Mouse (Mus musculus) ES-Bruce4 (cell line): ENCODE measurements around the gene H2-T24. TPM values are rescaled to one million over a fixed set of nuclear protein-coding genes. Genes with fewer than 3 reads are reported as not detected.
"Not testable (repeated sequence)": the region's sequence is repeated elsewhere in the genome, so short reads cannot be mapped to it uniquely, and the experiment has no call there.

Source experiments
- H3K27ac ChIP-seq: 2 replicates; pipeline ENCODE4 v1.5.1; 2012; ENCODE audit warnings: low read length, inconsistent platforms; ENCODE audit not compliant: insufficient read depth
- H3K27me3 ChIP-seq: 2 replicates; pipeline ENCODE4 v1.6.1; 2012; ENCODE audit warnings: mild to moderate bottlenecking, low read length, inconsistent platforms; ENCODE audit not compliant: control insufficient read depth, poor library complexity, insufficient read depth, severe bottlenecking
- H3K36me3 ChIP-seq: 2 replicates; pipeline ENCODE4 v1.6.1; 2012; ENCODE audit warnings: inconsistent platforms, mild to moderate bottlenecking, low read length, moderate library complexity; ENCODE audit not compliant: control insufficient read depth, poor library complexity, insufficient read depth, severe bottlenecking
- H3K4me1 ChIP-seq: one replicate; pipeline ENCODE4 v1.8.1; 2011; ENCODE audit warnings: low read length; ENCODE audit not compliant: control insufficient read depth, insufficient read depth
- H3K4me3 ChIP-seq: 2 replicates; pipeline ENCODE4 v1.5.1; 2011; ENCODE audit warnings: low read depth, mild to moderate bottlenecking, low read length
- H3K9ac ChIP-seq: 2 replicates; pipeline ENCODE4 v1.6.1; 2012; ENCODE audit warnings: low read depth, mild to moderate bottlenecking, inconsistent platforms; ENCODE audit not compliant: poor library complexity, severe bottlenecking
- H3K9me3 ChIP-seq: replicated peaks from 2 replicates; pipeline ENCODE4 v1.6.1; 2012; ENCODE audit warnings: mild to moderate bottlenecking, low read length, inconsistent platforms; ENCODE audit not compliant: control insufficient read depth, poor library complexity, insufficient read depth, severe bottlenecking
- CTCF ChIP-seq: IDR thresholded peaks from one replicate; pipeline ENCODE4 v1.8.1; 2011; ENCODE audit warnings: low read depth, low read length
- polyA plus RNA-seq: library from polyadenylated mRNA; stranded (reverse); fragments of >200 nt; gene quantifications from 2 replicates; pipeline ENCODE4 v1.2.4, GENCODE M21; 2011; ENCODE audit warnings: low read depth; ENCODE audit not compliant: missing spikeins, insufficient read depth, insufficient read length

H2-T24 gene
- polyA plus RNA-seq, 1 experiment = not detected

GRCm38 (mm10) chr17:36035010-36035638, 14.8 kb upstream of the H2-T24 start:
- not testable (repeated sequence) for H3K4me1 ChIP-seq, H3K27ac ChIP-seq, H3K9me3 ChIP-seq, H3K27me3 ChIP-seq, H3K4me3 ChIP-seq, H3K9ac ChIP-seq, H3K36me3 ChIP-seq

- not testable (repeated sequence) for H3K36me3 ChIP-seq, H3K9ac ChIP-seq, H3K4me3 ChIP-seq, H3K4me1 ChIP-seq, H3K27ac ChIP-seq, H3K27me3 ChIP-seq, H3K9me3 ChIP-seq
Observed at GRCm38 (mm10) chr17:36034524-36034923, 14.2 kb upstream of the H2-T24 start.

- peak within 1 kb of the TSS; percentile 42 for H3K4me3 ChIP-seq
- H3K4me1 ChIP-seq, H3K27ac ChIP-seq: not testable (repeated sequence)
Observed at GRCm38 (mm10) chr17:36032351-36032875, 12.1 kb upstream of the H2-T24 start, which contains the start of gene H2-T23. Gene H2-T23 (minus strand): TSS chr17:36032855.

GRCm38 (mm10) chr17:36031583-36032331, 11.4 kb upstream of the H2-T24 start:
- TF ChIP-seq CTCF = peak; percentile 20
- H3K27ac ChIP-seq, H3K27me3 ChIP-seq, H3K9me3 ChIP-seq, H3K36me3 ChIP-seq, H3K9ac ChIP-seq, H3K4me1 ChIP-seq: not testable (repeated sequence)
- peak overlapping the region; percentile 42 for H3K4me3 ChIP-seq

More at GRCm38 (mm10) chr17:36032351-36032875, 12.1 kb upstream of the H2-T24 start, which contains the start of gene H2-T23:
- not testable (repeated sequence) for H3K9ac ChIP-seq, H3K9me3 ChIP-seq, H3K36me3 ChIP-seq, H3K27me3 ChIP-seq

GRCm38 (mm10) chr17:36030703-36031582, 10.6 kb upstream of the H2-T24 start:
- H3K4me1 ChIP-seq, H3K27me3 ChIP-seq, H3K27ac ChIP-seq, H3K36me3 ChIP-seq, H3K9ac ChIP-seq, H3K4me3 ChIP-seq: not testable (repeated sequence)
- H3K9me3 ChIP-seq = peaks cover 11% of the 10 kb centered on the region

GRCm38 (mm10) chr17:36030046-36030702, 9.8 kb upstream of the H2-T24 start:
- H3K9me3 ChIP-seq = peaks cover 16% of the 10 kb centered on the region
- not testable (repeated sequence) for H3K27ac ChIP-seq, H3K4me3 ChIP-seq, H3K9ac ChIP-seq, H3K27me3 ChIP-seq, H3K36me3 ChIP-seq, H3K4me1 ChIP-seq
